Mouse (Mus musculus) adrenal gland, adult 8-10 months (tissue): ENCODE results near the gene Mxd4. TPM values are rescaled to one million over a fixed set of nuclear protein-coding genes. Genes with fewer than 3 reads are reported as not detected.

ENCODE experiments used
- DNase-seq: peaks from one replicate; pipeline ENCODE4 v3.0.0; 2022
- total RNA-seq, 4 experiments: library from RNA; stranded (reverse); gene quantifications; 2 replicates each; pipeline ENCODE4 v1.2.4; 2022

The Mxd4 gene
- 100 to 1,000 TPM; 118 to 131 (median 125) TPM for total RNA-seq

DNA sequence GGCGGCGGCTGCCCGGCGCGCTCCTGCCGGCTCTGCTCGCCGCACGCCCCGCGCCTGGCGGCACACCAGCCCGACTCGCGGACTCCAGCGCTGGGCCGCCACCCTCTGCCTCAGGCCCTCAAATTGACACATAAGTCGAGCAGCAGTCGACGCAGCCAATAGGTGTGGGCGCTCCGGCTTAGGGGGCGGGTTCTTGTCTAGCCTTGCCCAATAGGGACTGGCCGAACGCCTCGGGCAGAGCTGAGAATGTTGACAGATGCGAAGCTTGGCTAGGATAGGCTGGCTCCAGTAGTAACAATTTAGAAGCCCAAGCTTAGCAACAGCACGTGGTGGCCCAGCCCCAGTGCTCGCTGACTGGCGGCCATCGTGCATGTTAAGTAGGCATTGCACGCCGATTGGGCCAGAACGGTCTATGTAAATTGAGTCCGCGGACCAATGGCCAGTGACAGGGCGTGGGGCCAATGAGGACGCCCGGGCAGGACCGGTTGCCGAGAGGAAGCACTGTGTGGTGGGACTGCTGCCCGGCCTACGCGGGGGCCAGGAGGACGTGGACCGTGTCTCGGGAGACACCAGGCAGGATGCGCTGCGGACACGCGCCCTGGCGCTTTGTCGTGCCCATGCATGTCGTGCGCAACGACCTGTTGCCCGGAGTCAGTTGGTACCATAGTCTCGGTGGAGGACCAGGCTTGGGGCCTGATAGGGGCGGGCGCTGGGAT, at the start of gene Mxd4:
TSS of gene Mxd4 (minus strand) at position 120 of the 716 bp plus-strand sequence.
- DNase-seq, result peak; percentile 100

DNA sequence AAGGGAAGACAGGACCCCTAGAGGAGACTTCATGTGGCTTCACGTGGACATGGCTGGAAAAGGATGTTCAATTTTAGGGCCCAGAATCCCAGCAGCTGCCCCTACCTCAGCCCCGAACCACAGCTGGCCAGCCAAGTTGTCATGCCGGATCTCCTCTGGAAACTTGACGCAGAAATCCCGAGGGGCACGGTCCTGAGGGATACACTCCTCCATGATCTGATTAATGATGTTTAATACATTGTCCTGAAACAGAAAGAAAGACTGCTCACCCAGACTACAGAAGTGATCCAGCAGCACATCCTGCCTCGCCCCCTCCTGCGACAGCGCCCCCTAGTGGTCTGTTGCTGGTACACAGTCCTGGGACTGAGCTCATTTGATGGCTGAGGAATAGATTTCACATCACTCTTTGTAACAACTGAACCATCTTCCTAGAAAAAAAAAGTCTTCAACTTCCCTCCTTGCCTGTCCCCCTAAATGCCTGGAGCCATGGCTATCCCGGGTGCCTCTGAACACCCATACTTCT, 48.4 kb upstream of the Mxd4 start:
- DNase-seq, result no peak

DNA sequence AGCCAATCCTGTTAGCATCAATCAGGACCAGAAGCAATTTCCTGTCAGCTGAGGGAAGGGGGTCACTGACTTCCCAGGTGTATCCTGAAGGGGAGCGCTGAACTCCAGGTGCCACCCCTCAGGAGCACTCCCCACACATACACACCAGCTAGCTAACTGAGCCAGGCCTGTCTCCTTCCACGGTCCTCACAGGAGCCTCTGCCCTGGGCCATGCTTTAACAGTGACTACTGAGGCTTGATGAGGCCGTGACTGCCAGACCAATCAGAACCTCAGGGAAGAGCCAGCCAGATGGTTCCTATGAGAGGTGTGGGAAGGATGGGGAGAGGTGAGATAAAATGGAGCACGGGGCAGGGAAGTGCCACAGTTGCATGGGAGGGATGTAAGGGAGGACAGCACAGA, 47.5 kb upstream of the Mxd4 start:
- no peak for DNase-seq

DNA sequence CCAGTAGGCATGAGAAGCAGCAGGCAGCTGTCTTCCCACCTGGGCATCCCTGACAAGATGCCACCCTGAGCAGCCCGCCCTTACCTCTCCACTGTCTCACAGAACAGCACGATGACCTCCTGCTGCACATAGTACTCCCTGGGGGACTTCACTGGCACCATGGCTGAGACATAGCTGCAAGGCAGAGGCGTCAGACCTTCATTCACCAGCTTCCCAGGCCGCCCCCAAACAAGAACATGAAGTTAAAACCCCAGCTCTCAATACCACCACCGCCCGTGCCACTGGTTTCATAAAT, 45.6 kb upstream of the Mxd4 start:
- no peak for DNase-seq

DNA sequence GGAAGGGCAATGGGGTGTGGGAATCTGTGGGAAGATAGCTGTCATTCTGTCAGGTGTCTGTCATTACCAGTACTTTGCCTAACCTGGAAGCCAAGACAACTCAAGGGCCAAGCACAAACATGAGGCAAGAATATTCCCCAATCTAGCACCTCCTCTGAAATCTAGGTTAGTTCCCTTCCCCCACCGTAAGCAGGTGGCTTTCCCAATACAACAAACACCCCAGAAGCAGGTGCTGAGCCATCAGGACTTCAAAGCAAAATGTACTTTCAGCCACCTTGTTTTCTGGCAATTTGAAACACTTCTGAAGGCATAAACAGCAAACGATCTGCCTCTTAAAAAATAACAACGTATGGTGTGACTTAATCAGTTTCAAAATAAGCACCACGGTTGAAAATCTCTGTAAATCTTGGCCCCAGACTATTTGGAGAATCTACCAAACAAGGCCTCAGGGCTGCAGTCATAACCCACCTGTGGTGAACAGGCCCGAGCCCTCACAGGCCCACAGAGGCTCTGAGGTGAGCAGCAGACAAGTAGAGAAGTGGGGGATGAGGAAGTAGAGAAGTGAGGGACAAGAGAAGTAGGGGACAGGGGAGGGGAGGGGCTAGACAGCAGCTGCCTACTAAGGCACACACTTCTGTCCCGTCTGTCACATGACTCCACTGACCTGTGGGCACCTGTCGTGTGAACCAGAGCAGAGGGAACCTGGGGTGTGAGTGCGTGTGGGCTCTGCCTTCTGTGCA, 45.1 kb upstream of the Mxd4 start:
- no peak for DNase-seq

DNA sequence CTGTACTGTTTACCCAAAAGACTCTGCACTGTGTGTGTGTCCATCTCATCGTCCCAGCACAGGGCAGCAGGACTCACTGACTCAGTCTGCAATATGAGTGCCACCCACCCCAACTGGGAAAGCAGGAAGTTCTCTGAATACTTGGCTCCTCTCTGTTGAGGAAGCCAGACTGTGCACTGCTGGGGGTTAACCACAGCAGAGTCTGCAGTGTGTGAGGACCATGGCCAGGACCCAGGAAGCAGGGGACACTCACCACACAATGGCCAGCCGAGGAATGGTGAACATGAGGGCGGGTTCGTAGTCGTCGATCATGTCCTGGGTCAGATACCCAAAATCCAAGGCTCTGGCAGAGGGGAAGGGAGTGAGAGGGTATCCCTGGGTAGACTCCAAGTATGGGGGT, 44.4 kb upstream of the Mxd4 start:
- no peak for DNase-seq

DNA sequence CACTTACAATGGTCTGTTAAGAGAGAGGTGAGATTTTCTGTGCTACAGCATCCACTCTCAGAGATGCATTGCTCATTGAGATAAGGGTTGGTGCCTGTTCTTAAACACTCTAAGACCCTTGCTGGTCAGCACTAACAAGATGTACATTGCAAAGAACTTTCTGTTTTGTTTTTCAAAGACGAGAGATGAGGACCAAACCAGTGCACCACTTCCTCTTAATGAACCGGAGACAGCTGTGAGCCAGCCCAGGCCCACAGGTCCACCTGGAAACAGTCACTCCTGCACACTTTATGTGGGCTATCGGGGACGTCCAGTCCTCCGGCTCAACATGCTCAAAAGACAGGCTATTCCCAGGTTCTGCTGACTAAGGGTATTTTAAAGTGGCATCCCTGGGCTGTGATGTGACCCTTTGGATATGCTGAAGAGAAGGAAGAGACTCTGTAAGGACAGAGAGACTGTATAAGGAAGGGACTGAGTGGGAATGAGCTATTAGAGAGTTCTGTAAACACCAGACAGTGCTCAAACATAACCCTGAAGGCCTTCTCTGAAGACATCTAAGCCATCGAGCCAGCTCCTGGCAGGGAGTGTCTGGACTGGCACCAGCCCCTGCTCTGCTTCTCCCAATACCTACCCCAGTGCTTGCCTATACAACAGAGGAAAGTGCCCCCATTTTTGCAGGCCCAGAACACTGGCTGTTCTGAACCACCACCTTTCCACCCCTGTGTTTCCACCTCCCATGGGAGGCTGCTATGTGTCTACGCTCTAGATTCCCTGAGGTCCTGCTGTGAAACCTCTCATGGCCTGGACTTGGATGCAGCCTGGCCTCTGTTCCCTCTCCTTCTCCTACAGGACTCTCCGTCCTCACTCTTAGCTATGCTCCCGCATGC, 43.3 kb upstream of the Mxd4 start:
- DNase-seq, result no peak

DNA sequence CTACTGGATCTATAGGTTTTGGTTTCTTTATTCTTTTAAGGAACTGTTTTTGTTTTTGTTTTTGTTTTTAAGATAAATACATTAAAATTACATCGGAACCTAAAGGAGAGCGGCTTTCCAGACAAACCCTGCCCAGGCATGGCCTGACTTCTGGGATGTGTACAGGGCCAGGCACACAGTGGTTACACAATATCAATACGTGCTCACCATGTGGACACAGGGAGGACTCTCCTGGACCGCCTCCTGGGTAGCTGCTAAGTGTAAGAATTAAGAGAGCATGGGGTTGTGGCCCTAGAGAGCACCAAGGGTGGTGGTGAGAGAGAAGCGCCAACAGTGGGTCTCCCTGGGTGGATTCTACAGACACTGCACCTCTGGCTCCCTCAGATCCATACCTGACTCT, 42.0 kb upstream of the Mxd4 start:
- no peak for DNase-seq

DNA sequence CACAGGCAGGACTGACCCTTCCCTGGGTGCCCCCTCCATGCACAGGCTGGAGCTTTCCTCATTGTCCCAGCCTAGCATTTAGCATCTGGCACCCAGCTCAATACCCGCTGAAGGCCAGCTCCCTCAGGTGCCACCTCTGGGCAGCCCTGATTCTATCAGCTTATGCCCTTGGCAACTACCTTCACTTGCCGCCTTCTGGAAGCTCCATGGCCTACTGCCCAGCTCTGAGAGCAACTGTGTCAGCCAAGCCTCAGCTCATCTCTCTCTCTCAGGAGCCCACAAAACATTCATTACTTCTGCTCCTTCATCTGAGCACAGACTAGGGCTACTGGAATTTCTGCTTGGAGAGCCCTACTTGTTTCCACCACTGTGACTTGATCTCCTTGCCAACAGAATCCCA, 38.0 kb upstream of the Mxd4 start:
- DNase-seq, result no peak

DNA sequence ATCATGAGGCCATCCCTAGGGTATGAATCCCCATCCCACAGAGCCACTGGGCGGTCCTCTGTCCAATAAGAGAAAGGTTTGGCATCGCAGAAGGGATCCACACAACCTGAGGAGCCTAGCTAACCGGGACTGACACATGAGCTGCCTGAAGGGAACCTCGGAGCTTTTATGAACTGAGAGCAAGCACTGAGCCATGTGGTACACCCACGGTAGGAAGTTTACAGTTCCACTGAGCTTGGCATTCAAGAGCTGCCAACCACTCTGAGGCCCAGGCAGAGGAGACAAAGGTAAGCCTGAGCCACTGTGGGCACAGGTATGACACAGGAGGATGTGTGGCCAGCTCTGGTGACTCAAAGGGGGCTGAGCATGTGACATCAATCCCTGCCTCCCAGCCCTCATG, 37.0 kb upstream of the Mxd4 start:
- no peak for DNase-seq

DNA sequence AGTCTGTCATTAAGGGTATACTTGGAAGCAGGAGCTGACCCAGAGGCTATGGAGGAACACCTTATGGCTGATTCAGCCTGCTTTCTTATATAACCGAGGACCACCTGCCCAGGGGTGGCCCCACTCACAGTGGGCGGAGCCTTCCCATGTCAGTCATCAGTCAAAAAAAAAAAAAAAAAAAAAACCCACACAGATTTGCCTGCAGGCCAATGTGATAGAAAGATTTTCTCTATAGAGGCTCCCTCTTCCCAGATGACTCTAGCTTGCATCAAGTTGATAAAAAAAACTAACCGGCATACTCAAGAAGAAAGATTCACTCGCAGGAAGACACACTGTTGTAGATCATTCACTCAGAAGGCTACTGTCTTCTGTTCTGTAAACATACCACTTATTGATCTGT, 32.5 kb upstream of the Mxd4 start:
- no peak for DNase-seq

DNA sequence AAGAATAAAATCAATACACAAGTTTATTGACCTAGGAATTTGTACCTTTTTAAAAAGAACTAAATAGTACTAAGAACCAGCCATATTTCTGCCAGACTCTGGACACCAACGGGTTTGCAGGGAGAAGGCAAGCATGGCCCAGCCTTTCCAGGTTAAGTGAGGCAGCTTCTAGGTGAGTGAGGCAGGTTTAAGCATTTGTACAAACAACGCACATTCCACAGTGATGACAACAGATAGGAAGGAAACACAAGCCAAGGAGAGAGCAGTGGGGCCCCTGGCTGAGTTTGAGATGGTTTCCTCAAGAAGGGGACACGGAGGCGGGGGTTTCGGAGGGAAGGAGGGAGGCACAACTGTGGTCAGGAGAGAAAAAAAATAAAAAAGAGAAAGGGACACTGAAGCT, 31.2 kb upstream of the Mxd4 start:
- no peak for DNase-seq

DNA sequence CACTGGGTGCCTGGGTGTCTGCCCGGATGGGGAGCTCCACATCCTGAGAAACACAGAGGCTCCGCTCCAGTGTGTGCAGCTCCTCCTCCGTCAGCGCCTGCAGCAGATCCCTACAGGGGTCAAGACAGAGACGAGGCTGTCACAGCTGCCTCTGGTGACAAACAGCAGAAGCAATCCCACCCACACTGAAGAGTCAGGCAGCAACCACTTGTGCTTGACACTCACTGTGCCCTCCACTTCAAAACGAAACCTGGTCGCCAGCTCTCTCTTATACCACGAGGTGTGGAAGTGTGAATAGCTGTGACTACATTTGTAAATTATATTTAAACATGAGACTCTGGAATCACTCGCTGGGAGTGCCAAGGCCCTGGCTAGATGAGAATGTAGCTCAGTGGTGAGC, 30.2 kb upstream of the Mxd4 start:
- DNase-seq, result no peak

DNA sequence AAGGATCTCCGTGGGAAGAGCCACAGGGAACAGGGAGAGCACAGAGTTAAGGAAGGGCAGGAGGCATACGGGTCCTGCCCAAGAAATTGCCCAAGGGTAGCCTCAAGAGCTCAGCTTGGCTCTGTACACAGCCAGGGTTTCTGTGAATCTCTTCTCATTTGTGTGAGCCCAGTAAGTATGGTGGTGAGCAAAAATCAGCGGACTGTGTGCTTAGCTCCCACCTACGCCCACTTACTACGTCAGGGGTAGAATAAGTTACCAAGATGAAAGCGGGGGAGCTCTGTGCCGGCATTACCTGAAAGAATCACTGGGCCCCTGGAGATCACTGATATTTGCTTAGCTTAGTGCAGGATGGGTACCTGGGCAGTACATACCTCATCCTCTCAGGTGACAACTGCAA, 28.5 kb upstream of the Mxd4 start:
- DNase-seq, result no peak

DNA sequence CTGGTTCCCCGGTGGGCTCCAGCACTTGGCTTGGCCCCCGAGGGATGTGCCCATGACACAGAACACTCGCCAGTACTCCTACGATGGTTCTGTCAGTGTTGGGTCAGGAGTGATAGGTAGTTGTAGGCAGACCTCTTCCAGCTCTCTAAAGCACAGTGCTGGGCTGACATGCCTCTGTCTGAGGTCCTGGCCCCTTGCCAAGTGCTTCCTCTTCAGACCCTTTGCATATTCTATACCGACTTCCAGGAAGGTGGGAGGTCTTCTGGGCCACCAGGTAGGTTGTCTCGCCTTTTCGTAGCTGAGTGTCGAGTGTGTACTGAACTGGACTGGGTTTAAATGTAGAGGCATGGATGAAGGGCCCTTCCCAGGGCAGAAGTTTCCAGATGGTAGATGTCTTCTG, 26.1 kb upstream of the Mxd4 start:
- DNase-seq, result no peak

DNA sequence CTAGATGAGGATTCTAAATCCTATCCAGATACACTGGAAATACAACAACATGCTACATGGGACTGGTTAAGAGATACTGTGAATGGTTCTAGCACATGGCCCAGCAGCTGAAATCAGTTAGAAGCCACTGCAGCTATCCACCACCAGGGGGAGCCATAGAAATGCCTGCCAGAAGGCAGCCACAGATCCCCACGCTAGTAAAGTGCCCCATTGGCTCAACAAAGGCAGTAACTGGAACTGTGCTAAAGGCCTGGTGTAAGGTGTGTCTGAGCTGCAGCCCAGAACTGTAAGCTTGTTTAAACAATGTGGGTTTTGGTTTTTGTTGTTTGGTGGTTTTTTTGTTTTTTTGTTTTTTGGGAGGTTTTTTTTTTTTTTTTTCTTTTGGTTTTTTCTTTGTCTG, 22.8 kb upstream of the Mxd4 start:
- DNase-seq, result no peak

DNA sequence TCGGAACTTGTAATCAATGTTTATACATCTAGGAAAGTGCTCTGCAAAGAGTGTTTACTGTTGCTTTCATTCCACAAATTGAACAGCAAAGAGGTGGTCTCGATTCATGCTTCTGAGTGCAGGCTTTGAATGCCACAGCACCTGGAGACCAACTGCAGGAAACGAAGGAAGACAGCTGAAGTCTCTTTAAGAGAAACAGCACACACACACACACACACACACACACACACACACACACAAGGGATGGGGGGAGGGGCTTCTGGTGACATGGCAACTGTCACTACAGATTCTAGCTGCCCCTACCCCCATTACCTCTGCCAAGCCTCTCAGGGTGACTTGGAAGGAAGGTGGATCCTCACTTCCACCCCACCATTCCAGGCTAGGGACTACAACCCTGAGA, 20.0 kb upstream of the Mxd4 start:
- no peak for DNase-seq

DNA sequence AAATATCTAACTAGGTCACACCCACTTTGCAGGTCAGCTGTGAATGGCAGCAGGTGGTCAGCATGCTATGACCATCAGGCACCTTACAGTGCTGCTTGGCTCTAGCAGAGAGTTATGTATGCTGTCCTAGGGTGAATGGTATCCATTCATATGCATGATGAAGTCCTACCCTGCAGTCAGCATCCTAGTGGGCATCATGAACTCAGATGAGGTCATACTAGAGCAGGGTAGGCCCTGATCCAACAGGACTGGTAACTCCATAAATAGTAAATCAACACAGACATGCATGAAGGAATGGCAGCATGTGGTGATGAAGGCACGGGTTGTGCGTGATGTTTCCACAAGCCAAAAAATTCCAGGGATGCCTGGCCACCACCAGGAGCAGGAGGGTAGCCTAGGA, 18.3 kb upstream of the Mxd4 start:
- no peak for DNase-seq

DNA sequence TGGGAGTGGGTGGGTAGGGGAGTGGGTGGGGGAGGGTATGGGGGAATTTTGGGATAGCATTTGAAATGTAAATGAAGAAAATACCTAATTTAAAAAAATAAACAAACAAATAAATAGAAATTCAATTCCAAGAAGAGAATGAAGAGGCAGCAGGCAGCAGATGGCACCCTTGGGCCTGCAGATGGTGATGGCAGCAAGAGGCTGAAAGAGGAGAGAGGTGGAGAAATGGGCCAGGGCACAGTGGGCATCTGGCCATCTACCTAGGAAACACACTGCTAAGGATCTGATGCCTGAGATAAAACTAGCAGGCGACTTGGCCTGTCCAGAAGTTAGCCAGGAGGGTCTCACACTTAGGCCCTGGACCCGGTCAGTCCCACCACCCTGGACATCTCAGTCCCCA, 17.4 kb upstream of the Mxd4 start:
- no peak for DNase-seq

DNA sequence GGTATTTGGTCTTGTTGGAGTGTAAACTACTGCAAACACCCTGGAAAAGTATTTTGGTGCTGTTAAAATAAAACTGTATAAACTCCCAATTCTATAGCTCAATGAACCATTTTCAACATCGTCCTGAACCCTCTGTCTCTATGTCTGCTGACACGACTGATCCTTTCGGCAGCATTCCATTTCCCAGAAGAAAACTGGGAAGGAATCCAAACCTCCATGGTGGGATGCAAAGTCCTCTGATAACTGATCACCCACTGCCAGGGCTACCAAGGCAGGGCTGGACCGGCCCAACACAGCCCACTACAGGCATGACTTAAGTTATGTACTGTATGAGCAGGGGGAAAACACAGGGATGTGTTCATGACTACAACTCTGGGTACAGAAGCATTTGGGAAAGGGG, 14.5 kb upstream of the Mxd4 start:
- DNase-seq, result no peak

DNA sequence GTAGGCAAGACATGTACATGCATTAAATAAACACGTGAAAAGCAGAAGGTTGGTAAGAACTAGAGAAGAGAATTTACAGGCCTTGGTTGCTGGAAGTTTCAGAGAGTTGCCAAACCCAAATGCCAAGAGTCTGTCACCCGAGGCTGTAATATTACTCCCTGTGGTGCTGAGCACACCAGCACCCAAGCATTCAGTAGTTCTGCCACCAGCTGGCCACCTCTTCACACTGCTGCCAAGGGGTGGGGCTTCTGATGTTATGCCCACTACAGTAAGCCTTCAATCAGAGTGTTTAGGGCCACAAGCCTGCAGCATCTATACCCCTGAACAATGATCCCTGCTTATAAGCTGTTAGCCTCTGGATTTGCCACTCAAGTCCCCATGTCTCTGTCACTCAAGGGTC, 13.9 kb upstream of the Mxd4 start:
- DNase-seq, result no peak

DNA sequence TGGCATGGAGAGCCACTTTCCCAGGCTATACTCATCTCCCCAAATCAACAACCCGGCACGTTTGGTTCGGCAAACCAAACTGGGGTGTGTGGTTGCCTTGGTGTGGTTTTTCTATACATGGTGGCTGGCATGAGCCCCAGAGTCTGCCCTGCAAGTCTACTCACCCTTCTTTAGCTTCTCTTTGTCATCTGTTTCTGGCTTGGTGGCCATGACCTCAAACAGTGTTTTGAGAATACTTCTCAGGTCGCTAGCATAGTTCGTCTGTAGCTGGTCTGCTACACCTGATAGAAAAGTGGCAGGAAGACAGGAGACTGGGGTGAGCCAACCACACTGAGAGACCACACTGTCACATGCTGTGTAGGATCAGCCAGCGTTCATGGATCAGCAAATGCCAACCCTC, 11.1 kb upstream of the Mxd4 start:
- DNase-seq, result no peak

DNA sequence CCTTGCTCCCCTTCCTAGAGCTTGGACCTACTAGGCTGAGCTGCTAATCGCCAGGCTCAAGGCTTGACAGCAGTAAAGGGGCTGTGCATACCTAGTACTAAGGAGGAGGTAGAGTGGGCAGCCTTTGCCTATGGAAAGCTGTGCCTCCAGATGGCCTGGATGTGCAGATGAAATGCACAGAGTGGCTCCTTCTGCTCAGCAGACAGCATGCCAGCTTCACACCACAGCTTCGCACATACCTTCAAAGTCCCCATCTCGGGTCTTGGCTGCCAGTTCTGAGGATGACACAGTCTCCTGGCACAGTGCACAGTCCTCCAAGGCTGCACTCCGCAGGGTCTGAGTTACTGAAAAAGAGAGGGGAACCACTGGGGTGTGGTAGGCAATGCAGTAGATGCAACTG, 9.7 kb upstream of the Mxd4 start:
- DNase-seq, result no peak

DNA sequence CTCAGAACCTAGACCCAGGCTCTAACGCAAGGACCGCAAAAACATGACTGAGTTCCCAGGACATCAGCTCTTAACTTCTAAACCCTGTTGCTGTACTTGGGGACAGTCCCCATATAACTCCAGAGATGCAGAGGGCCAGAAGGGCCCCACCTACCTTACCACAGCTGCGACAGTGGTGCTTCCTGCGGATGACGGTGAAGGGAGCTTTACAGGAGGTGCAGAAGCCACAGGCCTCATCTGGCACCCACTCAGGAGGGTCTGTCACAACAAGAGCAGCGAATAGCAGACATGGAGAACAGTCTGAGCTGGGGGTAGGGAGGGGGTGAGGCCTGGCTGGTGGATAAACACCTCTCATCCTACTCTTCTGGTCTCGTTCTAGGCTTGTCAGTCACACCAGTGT, 8.9 kb upstream of the Mxd4 start:
- no peak for DNase-seq
